Comparison of ENCODE assay signal across 8 mouse cellular contexts in the genomic region with DNA sequence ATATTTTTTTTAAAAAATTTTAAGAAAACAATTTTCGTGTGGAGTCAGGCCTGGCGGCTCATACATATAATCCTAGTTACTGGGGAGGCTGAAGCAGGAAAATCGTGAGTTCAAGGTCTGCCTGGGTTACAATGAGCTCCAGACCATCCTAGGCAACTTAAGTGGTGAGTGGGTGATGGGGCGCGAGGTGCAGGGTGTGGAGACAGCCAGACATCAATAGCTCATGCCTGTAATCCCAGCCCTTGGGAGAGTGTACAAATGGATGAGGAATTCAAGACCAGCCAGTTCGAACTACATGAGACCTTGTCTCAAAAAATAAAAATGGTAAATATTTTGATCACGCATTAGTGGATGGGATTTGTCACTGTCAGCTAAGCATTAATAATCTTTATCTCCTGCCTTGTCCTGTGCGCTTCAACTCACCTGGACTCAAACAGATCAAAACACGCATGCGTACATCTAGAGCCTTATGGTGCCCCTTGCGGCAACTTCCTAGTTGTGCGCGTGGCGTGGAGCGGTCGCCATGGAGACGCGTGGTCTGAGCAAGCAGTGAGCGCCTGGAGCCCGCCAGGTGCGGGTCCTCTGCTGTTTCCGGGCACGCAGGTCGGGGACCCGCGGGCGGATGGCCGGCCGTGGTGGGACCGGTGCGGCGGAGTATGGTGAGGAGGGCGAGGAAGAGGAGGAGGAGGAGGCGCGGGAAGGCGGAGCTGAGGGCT. TPM values are rescaled to one million over a fixed set of nuclear protein-coding genes. Genes with fewer than 3 reads are reported as not detected.
DNase-seq lines count a peak whose midpoint lies in the region; ATAC-seq and TF ChIP-seq lines count a peak whose summit lies in the region.

A gene (plus strand): TSS at position 473 of the 716 bp plus-strand sequence.

- H3K4me2 ChIP-seq in forebrain, embryonic 12.5 days: peak within 1 kb of the TSS; percentile 91
- H3K4me2 ChIP-seq in heart, postnatal 0 days (ENCODE audit: low read depth, low read length): peak within 1 kb of the TSS; percentile 83
- peak within 1 kb of the TSS; percentile 65 for H3K4me2 ChIP-seq in liver, embryonic 14.5 days (ENCODE audit: low read depth)
- H3K4me2 ChIP-seq in neural tube, embryonic 12.5 days (replicated peaks): peak within 1 kb of the TSS; percentile 93
- peak within 1 kb of the TSS; percentile 84 for H3K4me2 ChIP-seq in stomach, postnatal 0 days (replicated peaks; ENCODE audit: low read depth)

- peak within 1 kb of the TSS; percentile 40; the same call in 1 of the 2 replicates for H3K9ac ChIP-seq in forebrain, embryonic 12.5 days
- no peak within 1 kb of the TSS for H3K9ac ChIP-seq in heart, postnatal 0 days (replicated peaks; ENCODE audit: low read depth, low read length)
- no peak within 1 kb of the TSS; the same call in 1 of the 2 replicates for H3K9ac ChIP-seq in liver, embryonic 14.5 days (replicated peaks)
- H3K9ac ChIP-seq in neural tube, embryonic 12.5 days: peak within 1 kb of the TSS; percentile 52
- H3K9ac ChIP-seq in stomach, postnatal 0 days (ENCODE audit: low read length): peak within 1 kb of the TSS; percentile 51; the same call in 1 of the 2 replicates

- peaks cover 18% of the 10 kb centered on the region; the same call in 1 of the 2 replicates for H3K27me3 ChIP-seq in forebrain, embryonic 12.5 days
- H3K27me3 ChIP-seq in heart, postnatal 0 days (ENCODE audit: control insufficient read depth, insufficient read depth, low read length): peaks cover 10% of the 10 kb centered on the region
- H3K27me3 ChIP-seq in liver, embryonic 14.5 days (ENCODE audit: control insufficient read depth, insufficient read depth, low read length): peaks cover 6% of the 10 kb centered on the region
- peaks cover 12% of the 10 kb centered on the region; the same call in 1 of the 2 replicates for H3K27me3 ChIP-seq in neural tube, embryonic 12.5 days (replicated peaks)
- H3K27me3 ChIP-seq in stomach, postnatal 0 days (ENCODE audit: control insufficient read depth, insufficient read depth, low read length): no peaks in the 10 kb centered on the region

- H3K27ac ChIP-seq in forebrain, embryonic 12.5 days: no peak within 1 kb of the TSS
- H3K27ac ChIP-seq in heart, postnatal 0 days (ENCODE audit: low read depth): no peak within 1 kb of the TSS
- no peak within 1 kb of the TSS for H3K27ac ChIP-seq in liver, embryonic 14.5 days
- H3K27ac ChIP-seq in neural tube, embryonic 12.5 days: no peak within 1 kb of the TSS
- H3K27ac ChIP-seq in stomach, postnatal 0 days (replicated peaks): no peak within 1 kb of the TSS

- H3K4me3 ChIP-seq in forebrain, embryonic 12.5 days (replicated peaks): peak within 1 kb of the TSS; percentile 56
- peak within 1 kb of the TSS; percentile 59 for H3K4me3 ChIP-seq in heart, postnatal 0 days (ENCODE audit: low read depth, low read length)
- H3K4me3 ChIP-seq in liver, embryonic 14.5 days (ENCODE audit: insufficient read depth in 1 of 2, low read depth in 2 of 2, low read length in 2 of 2): peak within 1 kb of the TSS; percentile 37 to 52
- peak within 1 kb of the TSS; percentile 54 for H3K4me3 ChIP-seq in neural tube, embryonic 12.5 days
- H3K4me3 ChIP-seq in stomach, postnatal 0 days (ENCODE audit: low read depth, low read length): peak within 1 kb of the TSS; percentile 59

- peak; percentile 90 for DNase-seq in CD4-positive helper T cell, adult 2 months (ENCODE audit: low read depth, low spot score)
- peak; percentile 20 for DNase-seq in c-Kit-positive CD71-positive TER-119-negative erythroid progenitor cells, embryonic 14.5 days (ENCODE audit: low read depth)
- peak; percentile 62 for DNase-seq in heart, postnatal 0 days (ENCODE audit: low spot score)
- peak; percentile 87 to 92 for DNase-seq in kidney, postnatal 36 days
- peak; percentile 16 to 37 (median 17) for DNase-seq in liver, embryonic 14.5 days (ENCODE audit: low read depth in 3 of 3, low spot score in 3 of 3)
- DNase-seq in stomach, postnatal 0 days (ENCODE audit: low spot score): peak; percentile 89

- H3K36me3 ChIP-seq in forebrain, embryonic 12.5 days (replicated peaks): no peaks in the 10 kb centered on the region
- H3K36me3 ChIP-seq in heart, postnatal 0 days (replicated peaks; ENCODE audit: control insufficient read depth, insufficient read depth, low read length): no peaks in the 10 kb centered on the region
- H3K36me3 ChIP-seq in liver, embryonic 14.5 days (replicated peaks; ENCODE audit: control insufficient read depth, insufficient read depth, low read depth): no peaks in the 10 kb centered on the region
- no peaks in the 10 kb centered on the region for H3K36me3 ChIP-seq in neural tube, embryonic 12.5 days
- no peaks in the 10 kb centered on the region for H3K36me3 ChIP-seq in stomach, postnatal 0 days (ENCODE audit: control insufficient read depth, insufficient read depth, low read length)

- peak; percentile 76; the same call in 1 of the 2 replicates for ATAC-seq in forebrain, embryonic 12.5 days (ENCODE audit: low FRiP score)
- ATAC-seq in heart, postnatal 0 days (ENCODE audit: insufficient read depth, low read depth): peak; percentile 84
- no peak for ATAC-seq in liver, embryonic 14.5 days (ENCODE audit: insufficient read depth)
- ATAC-seq in neural tube, embryonic 12.5 days (ENCODE audit: low FRiP score, low read depth): peak; percentile 50
- peak; percentile 87 for ATAC-seq in stomach, postnatal 0 days (ENCODE audit: low FRiP score, low TSS enrichment)

- peaks cover 5% of the 10 kb centered on the region; the same call in 1 of the 2 replicates for H3K4me1 ChIP-seq in forebrain, embryonic 12.5 days
- H3K4me1 ChIP-seq in heart, postnatal 0 days (ENCODE audit: control insufficient read depth, insufficient read depth): 0 out of 2 replicates have a peak, but pooled peaks cover 4% of the 10 kb centered on the region
- no peaks in the 10 kb centered on the region for H3K4me1 ChIP-seq in liver, embryonic 14.5 days (replicated peaks; ENCODE audit: control insufficient read depth in 2 of 2, insufficient read depth in 2 of 2, low read length in 1 of 2)
- H3K4me1 ChIP-seq in neural tube, embryonic 12.5 days: peaks cover 8% of the 10 kb centered on the region; the same call in 1 of the 2 replicates
- 0 out of 2 replicates have a peak, but pooled peaks cover 2% of the 10 kb centered on the region for H3K4me1 ChIP-seq in stomach, postnatal 0 days (replicated peaks; ENCODE audit: control insufficient read depth, insufficient read depth)

- 12% methylated on average over 34 of the region's 36 CpGs for WGBS in forebrain, embryonic 12.5 days
- 12% methylated on average over 35 of the region's 36 CpGs for WGBS in heart, postnatal 0 days
- WGBS in liver, embryonic 14.5 days (ENCODE audit: insufficient replicate concordance): 9% methylated on average over 36 of the region's 36 CpGs
- WGBS in neural tube, embryonic 12.5 days: 13% methylated on average over 36 of the region's 36 CpGs
- WGBS in stomach, postnatal 0 days: 11% methylated on average over 34 of the region's 36 CpGs

- H3K9me3 ChIP-seq in forebrain, embryonic 12.5 days: no peaks in the 10 kb centered on the region
- H3K9me3 ChIP-seq in heart, postnatal 0 days (replicated peaks; ENCODE audit: control insufficient read depth, low read length): no peaks in the 10 kb centered on the region
- H3K9me3 ChIP-seq in liver, embryonic 14.5 days (ENCODE audit: control insufficient read depth, low read length): no peaks in the 10 kb centered on the region
- H3K9me3 ChIP-seq in neural tube, embryonic 12.5 days: no peaks in the 10 kb centered on the region
- H3K9me3 ChIP-seq in stomach, postnatal 0 days (ENCODE audit: control insufficient read depth, low read length): no peaks in the 10 kb centered on the region

- no peak for TF ChIP-seq EP300 in heart, postnatal 0 days (IDR thresholded peaks at IDR 0.05; ENCODE audit: low read depth)
- TF ChIP-seq EP300 in liver, embryonic 14.5 days (IDR thresholded peaks at IDR 0.05; ENCODE audit: low read depth): no peak
- TF ChIP-seq EP300 in stomach, postnatal 0 days (optimal IDR thresholded peaks at IDR 0.05): no peak

- TF ChIP-seq CTCF in heart, postnatal 0 days (IDR thresholded peaks at IDR 0.05; ENCODE audit: low read depth): peak; percentile 58
- TF ChIP-seq CTCF in liver, embryonic 14.5 days (IDR thresholded peaks at IDR 0.05; ENCODE audit: low read depth): peak; percentile 60
- TF ChIP-seq CTCF in stomach, postnatal 0 days (IDR thresholded peaks at IDR 0.05; ENCODE audit: low read depth): peak; percentile 82

RNA-seq across cellular contexts. Expression of the gene that starts here (rescaled TPM):
- 0.59 and 1.4 TPM in 2 replicates for polyA plus RNA-seq in forebrain, embryonic 12.5 days (2016; fragmentation: Nextera tagmentation; extraction: Ambion mirVana)
- total RNA-seq in heart, postnatal 0 days (2014; rRNA removed; ENCODE audit: low replicate concordance): not detected in 2 replicates
- polyA plus RNA-seq in heart, postnatal 0 days (2015; fragmentation: Nextera tagmentation; extraction: Ambion mirVana): 0.47 TPM in 1 of 2 replicates, not detected in the other
- not detected in 2 replicates for polyA plus RNA-seq in liver, embryonic 14.5 days (2012; rRNA removed)
- not detected in 2 replicates for polyA plus RNA-seq in liver, embryonic 14.5 days (2014; fragmentation: Nextera tagmentation; extraction: Ambion mirVana)
- 0.28 TPM in 1 of 2 replicates, not detected in the other for polyA plus RNA-seq in neural tube, embryonic 12.5 days (2016; fragmentation: Nextera tagmentation; extraction: Ambion mirVana)
- polyA plus RNA-seq in stomach, postnatal 0 days (2015; fragmentation: Nextera tagmentation; extraction: Ambion mirVana): 3.7 and 4.4 TPM in 2 replicates

Comparison
In these comparisons a context has a peak if more than half of its experiments do, and no peak if none do; other contexts are left out.
1. Peak in DNase-seq, ATAC-seq, H3K4me3 ChIP-seq and H3K4me2 ChIP-seq in heart, postnatal 0 days; RNA of the gene not detected or under 1 TPM.
2. Peak in DNase-seq, H3K4me3 ChIP-seq and H3K4me2 ChIP-seq in liver, embryonic 14.5 days; RNA of the gene not detected or under 1 TPM.
3. Peak in ATAC-seq, H3K4me3 ChIP-seq, H3K9ac ChIP-seq and H3K4me2 ChIP-seq in neural tube, embryonic 12.5 days; RNA of the gene not detected or under 1 TPM.
4. DNase-seq: peak in every context shown above with its lines; median percentile 90 in CD4-positive helper T cell, adult 2 months; 90 in kidney, postnatal 36 days; 89 in stomach, postnatal 0 days; 62 in heart, postnatal 0 days; 20 in c-Kit-positive CD71-positive TER-119-negative erythroid progenitor cells, embryonic 14.5 days; 17 in liver, embryonic 14.5 days.
5. H3K9ac ChIP-seq: peak in forebrain, embryonic 12.5 days (single experiment) and stomach, postnatal 0 days (single experiment); none in heart, postnatal 0 days (single experiment) and liver, embryonic 14.5 days (single experiment).
6. Peak in every context shown above with its lines, with median percentiles within 50 percentile points of each other: H3K4me2 ChIP-seq, H3K4me3 ChIP-seq and CTCF ChIP-seq.